ENCODE assay signal across 8 mouse cellular contexts in the genomic region with DNA sequence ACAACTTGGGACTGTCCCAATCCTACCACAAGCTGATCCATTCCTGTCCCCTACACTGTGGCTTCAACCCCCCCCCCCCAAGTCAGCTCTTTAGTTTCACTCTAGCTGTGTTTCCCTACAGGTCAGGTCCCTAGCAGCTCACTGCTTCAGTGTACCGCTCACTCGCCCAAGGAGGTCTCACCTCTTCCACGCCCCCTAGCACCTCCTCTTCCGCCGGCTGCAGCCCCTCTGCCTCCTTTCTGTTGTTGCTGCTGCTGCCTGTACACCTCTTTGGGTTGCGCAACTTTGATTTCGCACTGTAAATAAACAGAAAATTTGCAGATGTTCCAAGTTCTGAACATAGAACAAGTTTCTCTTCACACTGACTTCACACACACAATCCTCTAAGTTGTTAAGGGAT. TPM values are rescaled to one million over a fixed set of nuclear protein-coding genes. Genes with fewer than 3 reads are reported as not detected.
DNase-seq lines count a peak whose midpoint lies in the region; ATAC-seq and TF ChIP-seq lines count a peak whose summit lies in the region.

No protein-coding gene starts in this region.

- H3K27me3 ChIP-seq in heart, embryonic 13.5 days (replicated peaks) = no peaks in the 10 kb centered on the region
- H3K27me3 ChIP-seq in intestine, postnatal 0 days (replicated peaks; ENCODE audit: control insufficient read depth, insufficient read depth, low read length) = no peaks in the 10 kb centered on the region
- H3K27me3 ChIP-seq in midbrain, embryonic 14.5 days (ENCODE audit: control insufficient read depth, insufficient read depth, low read length) = no peaks in the 10 kb centered on the region

- intact Hi-C loops in heart, postnatal 25 days (cut with DNase I) = loop anchor here (5.0 kb wide), 1 partner anchor 784 kb away; no protein-coding TSS in a partner anchor

- peaks cover 66% of the 10 kb centered on the region for H3K4me1 ChIP-seq in heart, embryonic 13.5 days
- H3K4me1 ChIP-seq in cortical plate, adult 2 months (ENCODE audit: control insufficient read depth, insufficient read depth, low read length) = peaks cover 4% of the 10 kb centered on the region; the same call in 1 of the 2 replicates
- H3K4me1 ChIP-seq in intestine, postnatal 0 days (replicated peaks; ENCODE audit: control insufficient read depth, insufficient read depth, low read length) = no peaks in the 10 kb centered on the region
- H3K4me1 ChIP-seq in midbrain, embryonic 14.5 days (ENCODE audit: control insufficient read depth, insufficient read depth, low read length) = peaks cover 28% of the 10 kb centered on the region

- peak overlapping the region; percentile 97 for H3K4me2 ChIP-seq in heart, embryonic 13.5 days
- H3K4me2 ChIP-seq in intestine, postnatal 0 days (replicated peaks; ENCODE audit: low read depth) = peak overlapping the region; percentile 99
- H3K4me2 ChIP-seq in midbrain, embryonic 14.5 days (ENCODE audit: low read length) = peak overlapping the region; percentile 85

- peak overlapping the region; percentile 68 for H3K4me3 ChIP-seq in heart, embryonic 13.5 days
- 0 out of 2 replicates have a peak overlapping the region, but pooled peaks have one; percentile 23 for H3K4me3 ChIP-seq in cortical plate, adult 2 months (ENCODE audit: insufficient read depth, low read length)
- peak overlapping the region; percentile 99 for H3K4me3 ChIP-seq in intestine, postnatal 0 days (ENCODE audit: low read depth, low read length)
- peak overlapping the region; percentile 98 for H3K4me3 ChIP-seq in midbrain, embryonic 14.5 days (replicated peaks; ENCODE audit: low read depth, low read length)

- peaks cover 59% of the 10 kb centered on the region for H3K36me3 ChIP-seq in heart, embryonic 13.5 days
- peaks cover 28% of the 10 kb centered on the region for H3K36me3 ChIP-seq in intestine, postnatal 0 days (ENCODE audit: control insufficient read depth, insufficient read depth)
- H3K36me3 ChIP-seq in midbrain, embryonic 14.5 days (ENCODE audit: control insufficient read depth, insufficient read depth, low read length) = peaks cover 51% of the 10 kb centered on the region

- no peak for ATAC-seq in heart, embryonic 13.5 days (ENCODE audit: extremely low read depth, insufficient number of reproducible peaks, low FRiP score, low TSS enrichment)
- no peak for ATAC-seq in intestine, postnatal 0 days
- no peak for ATAC-seq in midbrain, embryonic 14.5 days (ENCODE audit: low FRiP score, low TSS enrichment)

- 0 out of 2 replicates have a peak overlapping the region, but pooled peaks have one; percentile 97 for H3K27ac ChIP-seq in heart, embryonic 13.5 days (replicated peaks)
- no peak overlapping the region for H3K27ac ChIP-seq in cortical plate, adult 2 months (ENCODE audit: insufficient read depth, low read length)
- no peak overlapping the region; the same call in 1 of the 2 replicates for H3K27ac ChIP-seq in intestine, postnatal 0 days (ENCODE audit: low read depth, low read length)
- H3K27ac ChIP-seq in midbrain, embryonic 14.5 days (replicated peaks; ENCODE audit: low read depth, low read length) = no peak overlapping the region

- TF ChIP-seq POLR2A in cortical plate, adult 2 months (IDR thresholded peaks at IDR 0.05; ENCODE audit: extremely low read depth, insufficient read depth, low read length) = no peak

- TF ChIP-seq CTCF in cortical plate, adult 2 months (IDR thresholded peaks at IDR 0.05; ENCODE audit: extremely low read depth, insufficient read depth, low read length) = no peak
- no peak for TF ChIP-seq CTCF in intestine, postnatal 0 days (IDR thresholded peaks at IDR 0.05; ENCODE audit: low read depth)

- no peak for DNase-seq in heart, postnatal 25 days (ENCODE audit: low spot score)
- no peak for DNase-seq in midbrain, embryonic 14.5 days
- DNase-seq in embryo, embryonic 9.5 days (ENCODE audit: extremely low spot score) = no peak
- DNase-seq in layer of hippocampus, adult 9-10 months (ENCODE audit: low spot score) = no peak
- DNase-seq in layer of hippocampus, postnatal 36 days = no peak

- H3K9me3 ChIP-seq in heart, embryonic 13.5 days = no peaks in the 10 kb centered on the region
- no peaks in the 10 kb centered on the region for H3K9me3 ChIP-seq in intestine, postnatal 0 days (ENCODE audit: control insufficient read depth)
- no peaks in the 10 kb centered on the region for H3K9me3 ChIP-seq in midbrain, embryonic 14.5 days (ENCODE audit: control insufficient read depth, low read length)

- H3K9ac ChIP-seq in heart, embryonic 13.5 days = peak overlapping the region; percentile 99
- H3K9ac ChIP-seq in intestine, postnatal 0 days (ENCODE audit: low read depth, low read length) = no peak overlapping the region
- H3K9ac ChIP-seq in midbrain, embryonic 14.5 days (replicated peaks; ENCODE audit: low read length) = peak overlapping the region; percentile 28; the same call in 1 of the 2 replicates

- 25% methylated on average over 7 of the region's 7 CpGs for WGBS in heart, embryonic 13.5 days
- WGBS in intestine, postnatal 0 days = 9% methylated on average over 7 of the region's 7 CpGs
- 19% methylated on average over 7 of the region's 7 CpGs for WGBS in midbrain, embryonic 14.5 days

RNA-seq across cellular contexts. Expression of gene Hnrnpdl, which starts 2.8 kb away (rescaled TPM):
- polyA plus RNA-seq in heart, embryonic 13.5 days (2015; fragmentation: Nextera tagmentation; extraction: Ambion mirVana) = 94.0 and 97.4 TPM in 2 replicates
- 10 to 100 TPM; 53.1 to 63.5 TPM for total RNA-seq in heart, postnatal 25 days (2021)
- 260 and 286 TPM in 2 replicates for polyA plus RNA-seq in cortical plate, adult 2 months (2012; rRNA removed)
- polyA plus RNA-seq in intestine, postnatal 0 days (2015; fragmentation: Nextera tagmentation; extraction: Ambion mirVana) = 61.6 and 63.2 TPM in 2 replicates
- polyA plus RNA-seq in midbrain, embryonic 14.5 days (2014; fragmentation: Nextera tagmentation; extraction: Ambion mirVana) = 268 and 279 TPM in 2 replicates
- total RNA-seq in layer of hippocampus, postnatal 36 days (2021) = 100 to 1,000 TPM; 182 to 190 TPM

RNA-seq across cellular contexts. Expression of gene Enoph1, which starts 3.1 kb away (rescaled TPM):
- polyA plus RNA-seq in heart, embryonic 13.5 days (2015; fragmentation: Nextera tagmentation; extraction: Ambion mirVana) = 26.0 and 26.7 TPM in 2 replicates
- total RNA-seq in heart, postnatal 25 days (2021) = 1 to 10 TPM; 7.3 to 8.4 TPM
- 78.2 and 79.1 TPM in 2 replicates for polyA plus RNA-seq in cortical plate, adult 2 months (2012; rRNA removed)
- 26.6 TPM in 2 replicates for polyA plus RNA-seq in intestine, postnatal 0 days (2015; fragmentation: Nextera tagmentation; extraction: Ambion mirVana)
- 43.4 and 49.4 TPM in 2 replicates for polyA plus RNA-seq in midbrain, embryonic 14.5 days (2014; fragmentation: Nextera tagmentation; extraction: Ambion mirVana)
- 10 to 100 TPM; 53.8 to 56.6 TPM for total RNA-seq in layer of hippocampus, postnatal 36 days (2021)

RNA-seq across cellular contexts. Expression of gene 4930524J08Rik, which starts 57.8 kb away (rescaled TPM):
- 1.1 and 1.7 TPM in 2 replicates for polyA plus RNA-seq in heart, embryonic 13.5 days (2015; fragmentation: Nextera tagmentation; extraction: Ambion mirVana)
- total RNA-seq in heart, postnatal 25 days (2021) = under 1 TPM; 0.60 to 0.95 TPM
- polyA plus RNA-seq in cortical plate, adult 2 months (2012; rRNA removed) = 1.5 and 1.7 TPM in 2 replicates
- polyA plus RNA-seq in intestine, postnatal 0 days (2015; fragmentation: Nextera tagmentation; extraction: Ambion mirVana) = 1.5 and 2.4 TPM in 2 replicates
- polyA plus RNA-seq in midbrain, embryonic 14.5 days (2014; fragmentation: Nextera tagmentation; extraction: Ambion mirVana) = 2.4 and 3.6 TPM in 2 replicates
- total RNA-seq in layer of hippocampus, postnatal 36 days (2021) = 1 to 10 TPM; 1.9 to 2.3 TPM

RNA-seq across cellular contexts. Expression of gene Hnrnpd, which starts 57.9 kb away (rescaled TPM):
- polyA plus RNA-seq in heart, embryonic 13.5 days (2015; fragmentation: Nextera tagmentation; extraction: Ambion mirVana) = 106 and 107 TPM in 2 replicates
- total RNA-seq in heart, postnatal 25 days (2021) = 10 to 100 TPM; 71.1 to 80.9 TPM
- polyA plus RNA-seq in cortical plate, adult 2 months (2012; rRNA removed) = 99.3 and 110 TPM in 2 replicates
- 66.5 and 67.1 TPM in 2 replicates for polyA plus RNA-seq in intestine, postnatal 0 days (2015; fragmentation: Nextera tagmentation; extraction: Ambion mirVana)
- polyA plus RNA-seq in midbrain, embryonic 14.5 days (2014; fragmentation: Nextera tagmentation; extraction: Ambion mirVana) = 134 and 147 TPM in 2 replicates
- 100 to 1,000 TPM; 205 to 208 TPM for total RNA-seq in layer of hippocampus, postnatal 36 days (2021)

Comparison
In these comparisons a context has a peak if more than half of its experiments do, and no peak if none do; other contexts are left out.
1. H3K4me3 ChIP-seq: peak in every context shown above with its lines; median percentile 99 in intestine, postnatal 0 days; 98 in midbrain, embryonic 14.5 days; 68 in heart, embryonic 13.5 days; 23 in cortical plate, adult 2 months.